Mouse (Mus musculus) lung, postnatal 4 days (tissue): ENCODE results near the gene Exoc6.
"Not testable (repeated sequence)": the region's sequence is repeated elsewhere in the genome, so short reads cannot be mapped to it uniquely, and the experiment has no call there.

ENCODE experiments used
- DNase-seq, 2 experiments: peaks; one replicate each; pipeline ENCODE4 v3.0.0; 2021

The Exoc6 gene

GRCm38 (mm10) chr19:37540201-37540600 is 10.0 kb upstream of the Exoc6 start:
- DNase-seq, result peak; percentile 19 to 32

GRCm38 (mm10) chr19:37543537-37544326 is 6.5 kb upstream of the Exoc6 start:
- peak in 1 of 2 experiments; percentile 62 for DNase-seq

GRCm38 (mm10) chr19:37544476-37544875 is 5.7 kb upstream of the Exoc6 start:
- no peak for DNase-seq

GRCm38 (mm10) chr19:37545231-37545630 is 5.0 kb upstream of the Exoc6 start:
- DNase-seq, result no peak

GRCm38 (mm10) chr19:37545725-37546124 is 4.5 kb upstream of the Exoc6 start:
- no peak for DNase-seq

- no peak for DNase-seq
These were observed 3.4 kb upstream of the Exoc6 start for GRCm38 (mm10) chr19:37546776-37547175.

GRCm38 (mm10) chr19:37551040-37551566 is 885 bp downstream of the Exoc6 start:
- no peak for DNase-seq

GRCm38 (mm10) chr19:37553376-37554265 is 3.4 kb downstream of the Exoc6 start:
- DNase-seq, result no peak

GRCm38 (mm10) chr19:37554266-37554650 is 4.0 kb downstream of the Exoc6 start:
- DNase-seq, result not testable (repeated sequence)

GRCm38 (mm10) chr19:37555863-37556566 is 5.8 kb downstream of the Exoc6 start:
- no peak for DNase-seq

GRCm38 (mm10) chr19:37557898-37558297 is 7.7 kb downstream of the Exoc6 start:
- no peak for DNase-seq

- DNase-seq, result peak in 1 of 2 experiments; percentile 35
These were observed 9.3 kb downstream of the Exoc6 start for GRCm38 (mm10) chr19:37559286-37560079.

- no peak for DNase-seq
These were observed 9.8 kb downstream of the Exoc6 start for GRCm38 (mm10) chr19:37560080-37560427.

GRCm38 (mm10) chr19:37561106-37561892 is 11.1 kb downstream of the Exoc6 start:
- DNase-seq, result peak; percentile 47 to 59

GRCm38 (mm10) chr19:37563763-37564162 is 13.5 kb downstream of the Exoc6 start:
- peak in 1 of 2 experiments; percentile 44 for DNase-seq

- DNase-seq, result no peak
These were observed 15.6 kb downstream of the Exoc6 start for GRCm38 (mm10) chr19:37565806-37566205.

GRCm38 (mm10) chr19:37569186-37569754 is 19.1 kb downstream of the Exoc6 start:
- DNase-seq, result no peak

GRCm38 (mm10) chr19:37570966-37571718 is 20.9 kb downstream of the Exoc6 start:
- DNase-seq, result no peak

GRCm38 (mm10) chr19:37574802-37575201 is 24.6 kb downstream of the Exoc6 start:
- no peak for DNase-seq

- peak in 1 of 2 experiments; percentile 21 for DNase-seq
These were observed 29.4 kb downstream of the Exoc6 start for GRCm38 (mm10) chr19:37579607-37580006.
